Mouse (Mus musculus) layer of hippocampus, adult 18-20 months (tissue): ENCODE results near the gene Zmym1. TPM values are rescaled to one million over a fixed set of nuclear protein-coding genes. Genes with fewer than 3 reads are reported as not detected.
"Not testable (repeated sequence)": the region's sequence is repeated elsewhere in the genome, so short reads cannot be mapped to it uniquely, and the experiment has no call there.

Source experiments
- DNase-seq, 2 experiments: peaks; one replicate each; pipeline ENCODE4 v3.0.0; 2022; ENCODE audit warnings: low spot score in 2 of 2
- total RNA-seq, 2 experiments: library from RNA; stranded (reverse); gene quantifications; 2 replicates each; pipeline ENCODE4 v1.2.3; 2021

The Zmym1 gene
- total RNA-seq, 2 experiments from 2014 or later, result 14.4 to 16.0 TPM

- DNase-seq, result peak in 1 of 2 experiments; percentile 56
These were observed 33.4 kb downstream of the Zmym1 start for GRCm38 (mm10) chr4:127027228-127028190.

DNA sequence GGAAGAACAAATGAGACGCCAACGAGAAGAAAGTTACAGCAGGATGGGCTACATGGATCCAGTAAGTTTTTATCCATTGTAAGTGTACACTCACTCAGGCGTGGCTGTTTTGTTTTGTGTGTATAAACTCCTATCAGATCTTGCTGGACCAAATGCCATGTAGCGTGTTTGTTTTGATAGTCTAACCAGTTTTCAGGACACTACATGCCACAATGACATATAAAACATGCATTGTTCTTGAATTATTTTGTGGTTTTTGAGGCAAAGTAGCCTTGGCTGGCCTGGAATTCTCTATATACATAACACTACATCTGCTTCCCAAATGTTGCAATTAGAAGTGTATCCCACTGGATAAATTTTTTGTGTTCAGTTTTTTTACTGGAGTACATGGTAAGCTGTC is 34.1 kb downstream of the Zmym1 start:
- no peak for DNase-seq

GRCm38 (mm10) chr4:127024240-127024639 is 36.7 kb downstream of the Zmym1 start:
- no peak for DNase-seq

- DNase-seq, result no peak
These were observed 37.8 kb downstream of the Zmym1 start for GRCm38 (mm10) chr4:127023201-127023600.

GRCm38 (mm10) chr4:127021989-127022626 is 38.8 kb downstream of the Zmym1 start:
- DNase-seq, result peak; percentile 82 to 83

DNA sequence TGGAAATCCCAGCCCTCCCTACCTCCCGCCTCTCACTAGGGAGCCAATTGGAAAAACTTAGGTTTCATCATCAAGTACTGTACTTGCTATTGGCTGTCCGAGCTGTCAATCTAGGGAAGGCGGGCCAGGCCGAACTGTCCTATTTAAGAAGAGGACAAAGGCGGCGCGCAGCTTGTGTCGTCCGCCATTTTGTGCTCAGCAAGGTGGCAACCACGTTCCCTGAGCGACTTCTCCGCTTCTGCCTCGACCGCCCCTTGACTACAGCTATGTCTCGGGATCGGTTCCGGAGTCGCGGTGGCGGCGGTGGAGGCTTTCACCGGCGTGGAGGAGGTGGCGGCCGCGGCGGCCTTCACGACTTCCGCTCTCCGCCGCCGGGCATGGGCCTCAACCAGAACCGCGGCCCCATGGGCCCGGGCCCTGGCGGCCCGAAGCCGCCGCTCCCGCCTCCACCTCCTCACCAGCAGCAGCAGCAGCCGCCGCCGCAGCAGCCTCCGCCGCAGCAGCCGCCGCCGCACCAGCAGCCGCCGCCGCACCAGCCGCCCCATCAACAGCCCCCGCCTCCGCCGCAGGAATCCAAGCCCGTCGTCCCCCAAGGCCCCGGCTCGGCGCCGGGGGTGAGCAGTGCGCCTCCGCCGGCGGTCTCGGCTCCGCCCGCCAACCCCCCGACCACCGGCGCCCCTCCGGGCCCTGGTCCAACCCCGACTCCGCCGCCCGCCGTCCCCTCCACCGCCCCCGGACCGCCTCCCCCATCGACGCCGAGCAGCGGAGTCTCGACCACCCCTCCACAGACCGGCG is 39.6 kb downstream of the Zmym1 start, which contains the start of gene Sfpq:
Gene Sfpq (plus strand): TSS at position 174 of the 795 bp plus-strand sequence.
- peak; percentile 98 to 100 for DNase-seq

DNA sequence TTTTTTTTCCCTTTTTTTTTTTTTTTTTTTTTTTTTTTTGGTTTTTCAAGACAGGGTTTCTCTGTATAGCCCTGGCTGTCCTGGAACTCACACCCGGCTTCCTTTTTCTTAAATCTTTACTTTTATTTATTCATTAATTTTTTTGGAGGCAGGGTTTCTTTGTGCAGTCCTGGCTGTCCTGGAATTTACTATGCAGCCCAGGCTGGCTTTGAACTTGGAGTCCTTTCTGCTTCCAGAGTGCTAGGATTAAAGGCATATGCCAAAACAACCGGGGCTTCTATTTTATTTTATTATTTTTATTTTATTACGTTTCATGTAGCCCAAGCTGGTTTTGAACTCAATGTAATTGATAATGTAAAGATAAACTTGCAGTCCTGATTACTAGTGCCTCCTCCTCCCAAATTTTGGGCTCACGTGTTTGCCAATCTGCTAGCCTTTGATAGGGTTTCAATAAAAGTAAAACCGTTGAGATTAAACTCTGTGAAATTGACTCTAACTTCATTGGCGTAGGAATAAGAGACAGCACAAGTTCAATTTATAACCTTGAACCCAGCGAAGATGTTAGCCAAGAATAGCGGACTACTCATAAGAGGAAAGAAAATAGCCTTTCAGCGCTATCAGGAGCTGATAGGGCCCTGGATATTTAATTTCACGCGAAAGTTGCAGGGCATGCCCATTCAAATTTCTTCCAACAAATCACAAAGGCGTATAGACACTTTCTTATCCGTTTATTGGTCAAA is 40.4 kb downstream of the Zmym1 start:
- no peak for DNase-seq

DNA sequence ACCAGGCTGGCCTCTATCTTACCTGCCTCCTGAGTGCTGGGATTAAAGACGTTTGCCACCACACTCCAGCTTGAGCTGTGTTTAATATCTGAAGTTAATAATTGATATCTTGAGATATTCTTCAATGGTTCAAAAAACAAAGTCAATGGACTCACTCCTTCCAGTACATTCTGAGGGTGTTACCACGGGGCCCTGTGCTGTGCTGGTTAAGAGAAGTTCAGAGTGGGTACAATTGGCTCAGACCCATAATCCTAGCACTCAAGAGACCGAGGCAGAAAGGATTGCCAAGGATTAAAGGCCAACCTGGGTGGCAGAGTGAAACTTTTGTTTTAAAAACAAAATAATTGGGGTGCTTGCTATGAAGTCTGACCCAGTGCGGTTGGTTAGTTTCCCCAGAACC is 44.6 kb downstream of the Zmym1 start:
- DNase-seq, result no peak

DNA sequence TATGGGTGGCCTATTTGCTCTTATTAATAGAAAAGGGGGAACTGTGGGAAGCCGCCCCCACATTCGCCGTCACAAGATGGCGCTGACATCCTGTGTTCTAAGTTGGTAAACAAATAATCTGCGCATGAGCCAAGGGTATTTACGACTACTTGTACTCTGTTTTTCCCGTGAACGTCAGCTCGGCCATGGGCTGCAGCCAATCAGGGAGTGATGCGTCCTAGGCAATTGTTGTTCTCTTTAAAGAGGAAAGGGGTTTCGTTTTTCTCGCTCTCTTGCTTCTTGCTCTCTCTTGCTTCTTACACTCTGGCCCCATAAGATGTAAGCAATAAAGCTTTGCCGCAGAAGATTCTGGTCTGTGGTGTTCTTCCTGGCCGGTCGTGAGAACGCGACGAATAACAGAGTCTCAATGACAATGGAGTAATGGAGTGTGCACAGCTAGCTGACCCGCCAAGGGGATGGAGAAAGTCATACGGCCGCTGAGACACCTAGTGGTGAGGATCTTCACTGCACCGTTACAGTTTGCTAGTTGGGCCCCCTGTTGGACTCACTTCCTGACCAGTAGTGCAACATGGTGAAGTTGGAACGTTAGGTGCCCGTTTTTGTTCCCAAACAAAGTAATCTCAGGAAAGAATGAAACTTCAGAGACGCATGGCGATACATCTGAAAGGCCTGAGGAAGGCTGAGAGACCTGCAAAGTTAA is 45.5 kb downstream of the Zmym1 start:
- DNase-seq, result peak; percentile 75 to 93

GRCm38 (mm10) chr4:127005113-127005936 is 55.6 kb downstream of the Zmym1 start:
- peak; percentile 54 to 67 for DNase-seq

GRCm38 (mm10) chr4:127004384-127004783 is 56.6 kb downstream of the Zmym1 start:
- DNase-seq, result no peak

GRCm38 (mm10) chr4:127000601-127001105 is 60.3 kb downstream of the Zmym1 start:
- no peak for DNase-seq

- not testable (repeated sequence) for DNase-seq
These were observed 61.6 kb downstream of the Zmym1 start for GRCm38 (mm10) chr4:126999372-126999771.

Other genes starting within 250 kb of the Zmym1 start
- 10 to 100 TPM; 48.2 to 48.5 TPM for gene Zmym4, start 93.0 kb downstream of the Zmym1 start, total RNA-seq
- gene Sfpq, start 39.8 kb downstream of the Zmym1 start, total RNA-seq, result 100 to 1,000 TPM; 271 to 272 TPM
- gene Zmym6, start 16.2 kb upstream of the Zmym1 start, total RNA-seq, result 10 to 100 TPM; 35.7 to 37.7 TPM
- 1 to 10 TPM; 4.3 to 4.6 TPM for gene Tmem35b, start 62.5 kb upstream of the Zmym1 start, total RNA-seq
- 100 to 1,000 TPM; 285 to 286 TPM for gene Dlgap3, start 108.1 kb upstream of the Zmym1 start, total RNA-seq
- gene Smim12, start 182.6 kb upstream of the Zmym1 start, total RNA-seq, result 10 to 100 TPM; 49.3 to 51.7 TPM